Mouse (Mus musculus) embryonic stem cell, embryonic (primary cell): ENCODE measurements around the gene Lrrc8a.

ENCODE experiments used
- CTCF ChIA-PET, 4 experiments: fragments of 300-600 bp in 2 of 4; fragments of 350-600 bp in 2 of 4; sonication (Branson Sonifier 250); formaldehyde crosslinking; loops; one replicate each; lab custom pipeline; 2022; ENCODE audit warnings: inconsistent platforms in 2 of 4; lab: Charles Lee
- POLR2A ChIA-PET, 4 experiments: fragments of 300-600 bp in 2 of 4; fragments of 350-600 bp in 2 of 4; sonication (Branson Sonifier 250); formaldehyde crosslinking; loops; one replicate each; lab custom pipeline; 2022; ENCODE audit warnings: antibody characterized with exemption in 4 of 4, inconsistent platforms in 1 of 4; lab: Charles Lee

The Lrrc8a gene

GRCm38 (mm10) chr2:30237199-30237880, at the start of gene Lrrc8a:
Gene Lrrc8a, plus strand, starts transcription at chr2:30237715.
- POLR2A ChIA-PET = interaction anchor here (0.6 to 8.2 kb wide), 48 partner anchors 14 to 1055 kb away, joined by 3 to 66 read pairs (median 4); partner anchors contain the start of genes Kyat1 (in 2 of the 4), Phyhd1 (in 2 of the 4), Dolk (in 1 of the 4) and Dolpp1 (in 1 of the 4)
- CTCF ChIA-PET = interaction anchor here in 3 of 4 experiments (0.6 to 2.2 kb wide), 7 partner anchors 16 to 76 kb away, joined by 3 to 5 read pairs (median 4); partner anchors contain the start of gene Spout1 (in 1 of the 3)

GRCm38 (mm10) chr2:30191790-30192580, 45.5 kb upstream of the Lrrc8a start:
- POLR2A ChIA-PET = interaction anchor here (0.6 to 7.6 kb wide), 16 partner anchors 9 to 1065 kb away, joined by 3 to 102 read pairs (median 5); partner anchors contain the start of genes Spout1 (in 3 of the 4), Kyat1 (in 2 of the 4), Endog (in 1 of the 4) and Phyhd1 (in 1 of the 4)
- CTCF ChIA-PET = interaction anchor here in 3 of 4 experiments (0.7 to 3.6 kb wide), 4 partner anchors 11 to 20 kb away, joined by 3 to 13 read pairs (median 6); partner anchors contain the start of gene Kyat1 (in 1 of the 3)

GRCm38 (mm10) chr2:30194656-30195055, 42.9 kb upstream of the Lrrc8a start:
- ChIA-PET POLR2A (interaction anchor here (0.7 to 5.5 kb wide), 13 partner anchors 8 to 1562 kb away, joined by 3 to 33 read pairs (median 4); partner anchors contain the start of genes Kyat1 (in 3 of the 4), Lrrc8a (in 1 of the 4) and Spout1 (in 1 of the 4)), CTCF (interaction anchor here (0.7 to 3.6 kb wide), 5 partner anchors 8 to 616 kb away, joined by 3 to 13 read pairs (median 4); no protein-coding TSS in a partner anchor)

GRCm38 (mm10) chr2:30198021-30198420, 39.5 kb upstream of the Lrrc8a start:
- POLR2A ChIA-PET = interaction anchor here in 2 of 4 experiments (0.6 to 3.0 kb wide), 5 partner anchors 8 to 380 kb away, joined by 3 to 26 read pairs (median 5); partner anchors contain the start of gene Spout1 (in 1 of the 2)
- CTCF ChIA-PET = interaction anchor here in 3 of 4 experiments (0.6 to 1.0 kb wide), 3 partner anchors 13 to 92 kb away, joined by 3 to 4 read pairs (median 3); no protein-coding TSS in a partner anchor

GRCm38 (mm10) chr2:30199984-30200383, 37.5 kb upstream of the Lrrc8a start:
- ChIA-PET POLR2A (interaction anchor here in 3 of 4 experiments (0.6 to 2.4 kb wide), 6 partner anchors 10 to 573 kb away, joined by 3 to 8 read pairs (median 4); partner anchors contain the start of gene Spout1 (in 1 of the 3)), CTCF (no interaction called here)

GRCm38 (mm10) chr2:30200388-30200925, 37.1 kb upstream of the Lrrc8a start:
- POLR2A ChIA-PET = interaction anchor here in 3 of 4 experiments (0.6 to 2.4 kb wide), 5 partner anchors 22 to 572 kb away, joined by 3 to 8 read pairs (median 3); partner anchors contain the start of genes Spout1 (in 2 of the 3) and Endog (in 1 of the 3)
- CTCF ChIA-PET = interaction anchor here in 2 of 4 experiments (0.6 to 0.7 kb wide), 3 partner anchors 28 to 270 kb away, joined by 3 read pairs; no protein-coding TSS in a partner anchor

- POLR2A ChIA-PET = interaction anchor here in 3 of 4 experiments (0.6 to 4.6 kb wide), 32 partner anchors 9 to 212 kb away, joined by 3 to 33 read pairs (median 4); partner anchors contain the start of genes Spout1 (in 2 of the 3), Crat (in 1 of the 3), Dolpp1 (in 1 of the 3) and Endog (in 1 of the 3)
- CTCF ChIA-PET = interaction anchor here (0.6 to 2.0 kb wide), 52 partner anchors 9 to 970 kb away, joined by 3 to 19 read pairs (median 4); partner anchors contain the start of genes Spout1 (in 4 of the 4), Endog (in 1 of the 4), Lrrc8a (in 1 of the 4) and Pkn3 (in 1 of the 4)
Observed at GRCm38 (mm10) chr2:30203439-30203838, 34.1 kb upstream of the Lrrc8a start.

GRCm38 (mm10) chr2:30205255-30205628, 32.3 kb upstream of the Lrrc8a start:
- ChIA-PET CTCF (interaction anchor here in 3 of 4 experiments (0.5 to 1.6 kb wide), 10 partner anchors 13 to 748 kb away, joined by 3 to 30 read pairs (median 4); partner anchors contain the start of genes Spout1 (in 2 of the 3), Cercam (in 1 of the 3), Endog (in 1 of the 3) and Tor1b (in 1 of the 3)), POLR2A (interaction anchor here (0.6 to 4.6 kb wide), 58 partner anchors 8 to 1603 kb away, joined by 3 to 33 read pairs (median 4); partner anchors contain the start of genes Endog (in 3 of the 4), Spout1 (in 3 of the 4), Lrrc8a (in 2 of the 4) and Phyhd1 (in 2 of the 4))

GRCm38 (mm10) chr2:30205629-30206357, 31.7 kb upstream of the Lrrc8a start, which contains the start of gene Kyat1:
Gene Kyat1, minus strand, starts transcription at chr2:30205847.
- CTCF ChIA-PET = interaction anchor here (0.5 to 1.6 kb wide), 9 partner anchors 14 to 337 kb away, joined by 3 to 30 read pairs (median 4); partner anchors contain the start of genes Spout1 (in 2 of the 4), Cercam (in 1 of the 4) and Endog (in 1 of the 4)
- POLR2A ChIA-PET = interaction anchor here (0.6 to 4.6 kb wide), 63 partner anchors 7 to 1603 kb away, joined by 3 to 33 read pairs (median 4); partner anchors contain the start of genes Endog (in 3 of the 4), Spout1 (in 3 of the 4), Lrrc8a (in 2 of the 4) and Phyhd1 (in 2 of the 4)

GRCm38 (mm10) chr2:30207401-30207800, 30.1 kb upstream of the Lrrc8a start:
- POLR2A ChIA-PET = interaction anchor here in 1 of 4 experiments (0.6 to 2.3 kb wide), 2 partner anchors 20 to 296 kb away, joined by 3 to 6 read pairs; no protein-coding TSS in a partner anchor

GRCm38 (mm10) chr2:30207886-30208285, 29.6 kb upstream of the Lrrc8a start:
- POLR2A ChIA-PET = interaction anchor here in 2 of 4 experiments (1.2 to 1.4 kb wide), 2 partner anchors 30 to 37 kb away, joined by 4 read pairs; partner anchors contain the start of genes Endog (in 1 of the 2) and Lrrc8a (in 1 of the 2)
- CTCF ChIA-PET = no interaction called here

More at GRCm38 (mm10) chr2:30207401-30207800, 30.1 kb upstream of the Lrrc8a start:
- CTCF ChIA-PET = no interaction called here

GRCm38 (mm10) chr2:30211408-30212168, 25.9 kb upstream of the Lrrc8a start:
- POLR2A ChIA-PET = interaction anchor here in 3 of 4 experiments (0.6 to 3.4 kb wide), 18 partner anchors 8 to 474 kb away, joined by 3 to 11 read pairs (median 4); partner anchors contain the start of genes Endog (in 2 of the 3) and Spout1 (in 1 of the 3)
- CTCF ChIA-PET = interaction anchor here in 1 of 4 experiments (1.1 kb wide), 1 partner anchor 28 kb away, joined by 3 read pairs; no protein-coding TSS in a partner anchor

- ChIA-PET POLR2A (interaction anchor here in 3 of 4 experiments (0.6 to 3.4 kb wide), 20 partner anchors 9 to 474 kb away, joined by 3 to 11 read pairs (median 4); partner anchors contain the start of genes Endog (in 2 of the 3), Lrrc8a (in 1 of the 3) and Spout1 (in 1 of the 3)), CTCF (interaction anchor here in 1 of 4 experiments (1.1 to 1.6 kb wide), 2 partner anchors 9 to 29 kb away, joined by 3 to 5 read pairs; no protein-coding TSS in a partner anchor)
Observed at GRCm38 (mm10) chr2:30212169-30212545, 25.4 kb upstream of the Lrrc8a start.

- POLR2A ChIA-PET = interaction anchor here in 2 of 4 experiments (0.7 to 3.0 kb wide), 15 partner anchors 9 to 89 kb away, joined by 3 to 11 read pairs (median 4); partner anchors contain the start of genes Endog (in 1 of the 2), Lrrc8a (in 1 of the 2) and Spout1 (in 1 of the 2)
- CTCF ChIA-PET = interaction anchor here in 2 of 4 experiments (1.1 to 1.6 kb wide), 3 partner anchors 10 to 223 kb away, joined by 3 to 5 read pairs (median 4); no protein-coding TSS in a partner anchor
Observed at GRCm38 (mm10) chr2:30212951-30213350, 24.6 kb upstream of the Lrrc8a start.
